Mouse (Mus musculus): Measurements from ENCODE around the gene Cdkl1. TPM values are rescaled to one million over a fixed set of nuclear protein-coding genes. Genes with fewer than 3 reads are reported as not detected.

The Cdkl1 gene
- polyA plus RNA-seq (2015; fragmentation: Nextera tagmentation; extraction: Ambion mirVana) = 22.6 and 26.2 TPM in 2 replicates

GRCm38 (mm10) chr12:69790530-69791505 lies at the start of gene Cdkl1:
Gene Cdkl1 (minus strand): TSS chr12:69791267.

GRCm38 (mm10) chr12:69724711-69725460 lies 66.2 kb downstream of the Cdkl1 start, which contains the start of the genes L2hgdh and Atp5s:
Gene L2hgdh (minus strand): TSS chr12:69724873.
Gene Atp5s (plus strand): TSS chr12:69724950.

MicroRNA genes within 50 kb of the gene (microRNA counts, 519-probe panel; counts per million panel counts)
- microRNA mmu-miR-681 = 40.5 counts per million

Small RNA genes within 50 kb of the gene (microRNA-seq; reads per million reads assigned to microRNA genes)
- not detected for gene Mir681

Other genes starting within 250 kb of the Cdkl1 start
- gene Vcpkmt, start 208.2 kb downstream of the Cdkl1 start, polyA plus RNA-seq (2015; fragmentation: Nextera tagmentation; extraction: Ambion mirVana) = 38.2 and 39.0 TPM in 2 replicates
- 9.9 and 12.1 TPM in 2 replicates for gene Sos2, start 109.4 kb downstream of the Cdkl1 start, polyA plus RNA-seq (2015; fragmentation: Nextera tagmentation; extraction: Ambion mirVana)
- 9.9 and 10.2 TPM in 2 replicates for gene L2hgdh, start 66.4 kb downstream of the Cdkl1 start, polyA plus RNA-seq (2015; fragmentation: Nextera tagmentation; extraction: Ambion mirVana)
- gene Atp5s, start 66.3 kb downstream of the Cdkl1 start, polyA plus RNA-seq (2015; fragmentation: Nextera tagmentation; extraction: Ambion mirVana) = 40.1 and 43.6 TPM in 2 replicates
- 132 and 145 TPM in 2 replicates for gene Atl1, start 101.3 kb upstream of the Cdkl1 start, polyA plus RNA-seq (2015; fragmentation: Nextera tagmentation; extraction: Ambion mirVana)
- 18.8 and 19.5 TPM in 2 replicates for gene Map4k5, start 101.9 kb upstream of the Cdkl1 start, polyA plus RNA-seq (2015; fragmentation: Nextera tagmentation; extraction: Ambion mirVana)
- gene Sav1, start 195.7 kb upstream of the Cdkl1 start, polyA plus RNA-seq (2015; fragmentation: Nextera tagmentation; extraction: Ambion mirVana) = 2.7 and 3.2 TPM in 2 replicates